Mouse (Mus musculus): ENCODE data around the gene AB124611.

- no peak for TF ChIP-seq CTCF (IDR thresholded peaks at IDR 0.05; ENCODE audit: low read depth, low read length)
- TF ChIP-seq POLR2A (IDR thresholded peaks at IDR 0.05; ENCODE audit: extremely low read depth, insufficient read depth, low read length) = no peak
Measured at GRCm38 (mm10) chr9:21497664-21498063, 28.3 kb upstream of the AB124611 start.

All from liver, adult 2 months (tissue).